Mouse (Mus musculus) lung, postnatal 0 days (tissue): ENCODE measurements around the gene Ddx31. TPM values are rescaled to one million over a fixed set of nuclear protein-coding genes. Genes with fewer than 3 reads are reported as not detected.

ENCODE experiments used
- ATAC-seq: fragments of 200-750 bp; cut with Nextera tagmentation; 2 replicates; pipeline ENCODE4 v1.8.0; 2017; ENCODE audit warnings: moderate library complexity
- DNase-seq: peaks from one replicate; pipeline ENCODE4 v3.0.0-alpha.2; 2016; ENCODE audit warnings: low spot score
- H3K27ac ChIP-seq: fragments of 300-500 bp; sonication (generic); 2 replicates; pipeline ENCODE4 v1.5.1; 2014; ENCODE audit warnings: antibody characterized with exemption, mild to moderate bottlenecking, low read length, mixed read lengths
- H3K27me3 ChIP-seq: fragments of 300-500 bp; sonication (generic); replicated peaks from 2 replicates; pipeline ENCODE4 v1.6.1; 2014; ENCODE audit warnings: low read length, mixed read lengths; ENCODE audit not compliant: insufficient read depth
- H3K36me3 ChIP-seq: fragments of 300-500 bp; sonication (generic); 2 replicates; pipeline ENCODE4 v1.6.1; 2014; ENCODE audit warnings: low read length, mixed read lengths; ENCODE audit not compliant: insufficient read depth
- H3K4me1 ChIP-seq: fragments of 300-500 bp; sonication (generic); 2 replicates; pipeline ENCODE4 v1.6.1; 2014; ENCODE audit warnings: antibody characterized with exemption, low read depth, low read length, mixed read lengths; ENCODE audit not compliant: insufficient read depth
- H3K4me2 ChIP-seq: fragments of 300-500 bp; sonication (generic); replicated peaks from 2 replicates; pipeline ENCODE4 v1.6.1; 2014; ENCODE audit warnings: low read depth, mild to moderate bottlenecking, low read length, moderate library complexity, mixed read lengths
- H3K4me3 ChIP-seq: fragments of 300-500 bp; sonication (generic); 2 replicates; pipeline ENCODE4 v1.5.1; 2014; ENCODE audit warnings: low read depth, low read length
- H3K9ac ChIP-seq: fragments of 300-500 bp; sonication (generic); replicated peaks from 2 replicates; pipeline ENCODE4 v1.6.1; 2014; ENCODE audit warnings: low read depth, mild to moderate bottlenecking
- H3K9me3 ChIP-seq: fragments of 300-500 bp; sonication (generic); 2 replicates; pipeline ENCODE4 v1.6.1; 2016; ENCODE audit warnings: low read length, mixed read lengths
- CTCF ChIP-seq: IDR thresholded peaks from 2 replicates; pipeline ENCODE4 v1.5.1; 2016; ENCODE audit warnings: antibody characterized with exemption, mild to moderate bottlenecking
- EP300 ChIP-seq: IDR thresholded peaks from 2 replicates; pipeline ENCODE4 v1.6.1; 2016; ENCODE audit warnings: antibody characterized with exemption, mild to moderate bottlenecking, control low read depth
- WGBS: fragments of 180-500 bp; shearing (Covaris S2); extraction: QIAGEN DNeasy Blood & Tissue Kit; methylation state at CpG from one replicate; pipeline ENCODE4 v1.1.7; 2014; 5-methylcytosine and 5-hydroxymethylcytosine counted together
- polyA plus RNA-seq: library from polyadenylated mRNA; unstranded; fragments of >200 nt; fragmentation: Nextera tagmentation; extraction: Ambion mirVana; gene quantifications from 2 replicates; pipeline ENCODE4 v1.2.1, GENCODE M21; 2015

Ddx31 gene
- polyA plus RNA-seq, 1 experiment from 2014 or later: 5.9 TPM

DNA sequence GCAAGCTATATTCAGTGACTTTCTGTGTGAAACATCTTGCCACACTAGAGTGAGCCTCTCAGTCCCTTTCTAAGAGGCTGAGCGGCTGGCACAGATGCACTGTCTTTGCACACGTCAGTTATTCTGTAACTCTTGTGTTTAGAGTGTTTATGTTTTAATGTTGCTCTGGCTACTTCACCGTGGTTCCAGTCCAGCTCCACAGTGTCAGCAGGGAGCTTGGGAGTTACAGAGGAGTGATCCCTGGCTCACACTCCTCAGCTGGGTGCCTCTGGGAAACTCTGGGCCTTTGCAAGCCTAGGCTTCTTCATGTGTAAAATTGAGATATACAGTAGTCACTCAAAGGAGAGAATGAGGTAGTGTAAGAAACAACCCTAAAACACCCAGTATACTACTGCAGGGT, 41.8 kb downstream of the Ddx31 start:
- DNase-seq: no peak
- Histone ChIP-seq H3K4me2 (no peak overlapping the region), H3K27me3 (no peaks in the 10 kb centered on the region), H3K36me3 (peaks cover 8% of the 10 kb centered on the region), H3K9ac (no peak overlapping the region), H3K4me1 (no peaks in the 10 kb centered on the region), H3K9me3 (no peaks in the 10 kb centered on the region), H3K4me3 (no peak overlapping the region), H3K27ac (no peak overlapping the region)
- WGBS: 81% methylated on average over 3 of the region's 3 CpGs
- no peak for TF ChIP-seq CTCF
- TF ChIP-seq EP300: no peak
- no peak for ATAC-seq

DNA sequence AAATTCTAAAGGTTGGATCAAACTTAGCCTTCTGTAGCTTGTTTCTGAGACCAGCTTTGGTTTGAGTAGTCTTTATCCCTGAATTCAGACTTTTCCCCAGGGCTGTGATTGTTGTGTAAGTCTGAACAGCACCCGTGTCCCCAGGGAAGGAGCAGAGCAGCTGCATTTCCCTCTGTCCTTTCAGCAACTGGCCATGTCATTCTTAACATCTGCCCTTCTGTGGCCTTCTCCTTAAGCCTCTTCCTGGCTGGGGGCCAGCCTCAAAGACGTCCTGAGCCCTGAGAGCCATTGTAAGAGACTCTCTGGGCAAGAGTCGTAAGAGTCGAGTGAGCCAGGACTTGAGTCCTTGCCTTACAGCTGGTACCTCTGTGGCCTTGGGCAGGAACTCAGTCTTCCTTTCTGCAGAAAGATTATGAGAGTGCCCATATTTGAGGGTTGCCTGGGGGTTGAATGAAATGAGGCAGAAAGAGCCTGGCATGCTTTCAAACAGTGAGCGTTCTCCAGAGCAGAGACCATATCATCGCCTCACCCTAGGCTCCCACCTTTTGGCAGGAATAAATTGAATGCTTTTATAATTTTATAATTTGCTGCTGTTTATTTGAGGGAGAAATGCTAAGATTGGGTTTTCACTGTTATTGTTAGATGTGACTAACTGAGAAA, 42.8 kb downstream of the Ddx31 start:
- Histone ChIP-seq H3K36me3 (peaks cover 3% of the 10 kb centered on the region; the same call in 1 of the 2 replicates), H3K27ac (no peak overlapping the region), H3K9ac (no peak overlapping the region), H3K4me1 (no peaks in the 10 kb centered on the region), H3K4me3 (no peak overlapping the region), H3K9me3 (no peaks in the 10 kb centered on the region), H3K27me3 (no peaks in the 10 kb centered on the region), H3K4me2 (no peak overlapping the region)
- DNase-seq: no peak
- no peak for ATAC-seq
- TF ChIP-seq CTCF: no peak
- TF ChIP-seq EP300: no peak
- WGBS: 63% methylated on average over 6 of the region's 6 CpGs

DNA sequence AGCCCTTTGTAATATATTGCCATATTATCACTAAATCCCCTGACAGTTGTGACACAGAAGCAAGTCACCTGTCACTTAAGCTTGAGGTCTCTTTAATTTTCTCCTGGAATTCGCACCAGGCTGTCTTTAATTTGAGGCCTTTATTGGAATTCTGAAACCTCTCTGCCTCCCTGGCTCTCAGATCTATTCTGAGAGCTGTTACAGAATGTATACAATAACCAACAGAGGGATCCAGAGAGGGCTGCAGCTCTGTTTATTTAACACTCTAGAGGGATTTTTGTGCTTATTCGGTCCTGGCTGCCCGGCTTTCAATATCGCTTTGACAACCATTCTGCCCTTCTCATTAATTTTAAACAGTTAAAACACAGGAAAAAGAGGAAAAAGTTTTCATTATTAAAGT, 44.7 kb downstream of the Ddx31 start:
- H3K9ac ChIP-seq: no peak overlapping the region

DNA sequence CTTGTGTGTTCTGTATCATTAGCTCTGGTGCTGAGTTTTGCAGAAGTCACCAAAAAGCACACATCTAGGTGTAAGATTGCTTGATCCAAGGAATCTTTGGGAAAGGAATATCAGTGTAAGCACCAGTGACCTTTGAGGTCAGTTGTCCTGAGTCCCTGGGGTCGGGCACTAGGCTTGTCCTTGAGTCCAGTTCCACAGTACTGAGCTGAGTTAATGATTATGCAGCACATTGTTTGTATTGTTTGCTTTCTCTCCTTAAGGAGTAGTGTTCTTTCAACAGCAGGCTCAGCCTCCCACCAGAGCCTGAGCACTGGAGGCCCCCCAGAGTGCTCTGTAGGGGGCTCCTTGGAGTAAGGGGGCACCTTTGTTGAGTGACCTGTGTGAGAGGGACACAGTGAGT, 52.6 kb downstream of the Ddx31 start:
- H3K27me3 ChIP-seq: no peaks in the 10 kb centered on the region
- no peak for ATAC-seq
- DNase-seq: no peak
- TF ChIP-seq EP300 (no peak), CTCF (no peak)
- no peak overlapping the region for H3K4me3 ChIP-seq
- no peaks in the 10 kb centered on the region for H3K4me1 ChIP-seq
- no peak overlapping the region for H3K4me2 ChIP-seq
- no peak overlapping the region for H3K9ac ChIP-seq
- peaks cover 6% of the 10 kb centered on the region; the same call in 1 of the 2 replicates for H3K36me3 ChIP-seq
- H3K9me3 ChIP-seq: no peaks in the 10 kb centered on the region
- WGBS: 43% methylated on average over 1 of the region's 1 CpGs
- no peak overlapping the region for H3K27ac ChIP-seq

More for the DNA sequence above, 44.7 kb downstream of the Ddx31 start:
- Histone ChIP-seq H3K27me3 (no peaks in the 10 kb centered on the region), H3K4me1 (no peaks in the 10 kb centered on the region), H3K4me2 (no peak overlapping the region), H3K36me3 (peaks cover 6% of the 10 kb centered on the region; the same call in 1 of the 2 replicates), H3K27ac (no peak overlapping the region), H3K4me3 (no peak overlapping the region), H3K9me3 (no peaks in the 10 kb centered on the region)
- 26% methylated on average over 4 of the region's 4 CpGs for WGBS
- TF ChIP-seq EP300 (no peak), CTCF (no peak)
- no peak for DNase-seq
- ATAC-seq: no peak

DNA sequence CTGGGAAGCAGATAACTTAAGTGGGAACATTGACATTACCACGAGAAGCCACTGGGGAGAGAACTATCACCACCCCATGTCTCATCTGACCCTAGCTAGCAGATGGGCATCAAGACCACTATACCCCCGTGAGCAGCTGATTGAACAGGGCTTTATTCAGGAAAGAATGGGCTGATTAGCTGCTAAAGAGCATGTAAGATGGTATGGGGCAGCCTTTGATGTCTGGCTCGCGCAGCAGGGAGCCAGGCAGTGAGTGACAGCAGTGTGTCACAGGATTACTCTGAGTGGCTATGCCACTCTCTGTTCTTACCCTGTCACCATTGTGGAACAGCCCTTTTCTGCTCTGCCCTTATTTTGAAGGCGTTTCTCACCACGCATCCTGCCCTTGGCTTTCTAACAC, 53.3 kb downstream of the Ddx31 start:
- DNase-seq: no peak
- no peak for ATAC-seq
- no peaks in the 10 kb centered on the region for H3K27me3 ChIP-seq
- no peak overlapping the region for H3K4me3 ChIP-seq
- H3K27ac ChIP-seq: no peak overlapping the region
- H3K9me3 ChIP-seq: no peaks in the 10 kb centered on the region
- no peaks in the 10 kb centered on the region for H3K4me1 ChIP-seq
- H3K36me3 ChIP-seq: peaks cover 5% of the 10 kb centered on the region; the same call in 1 of the 2 replicates
- 75% methylated on average over 6 of the region's 6 CpGs for WGBS
- H3K9ac ChIP-seq: no peak overlapping the region
- no peak for TF ChIP-seq CTCF
- TF ChIP-seq EP300: no peak
- H3K4me2 ChIP-seq: no peak overlapping the region

DNA sequence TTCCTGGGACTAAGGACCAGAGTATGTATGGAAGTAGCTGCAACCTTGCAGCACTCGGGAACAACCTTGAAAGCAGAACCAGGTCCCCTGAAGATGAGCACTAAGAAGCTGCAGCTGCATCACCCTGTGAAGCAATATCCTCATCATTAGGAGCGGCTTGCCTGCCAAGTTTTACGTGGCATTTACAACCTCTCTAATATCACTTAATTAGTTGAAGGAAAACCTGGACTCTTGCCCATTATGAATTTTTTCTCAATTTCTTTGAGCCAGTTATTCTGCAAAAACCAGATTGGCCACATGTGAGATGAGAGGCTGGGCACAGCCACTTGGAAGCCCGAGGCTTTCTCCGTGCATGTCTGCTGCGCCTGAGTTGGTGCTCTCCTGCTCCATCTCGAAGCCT, 55.7 kb downstream of the Ddx31 start:
- 59% methylated on average over 7 of the region's 7 CpGs for WGBS
- TF ChIP-seq EP300 (no peak), CTCF (no peak)
- ATAC-seq (peak; percentile 43; the same call in 1 of the 2 replicates), DNase-seq (peak; percentile 65)
- H3K4me3 ChIP-seq: no peak overlapping the region
- no peaks in the 10 kb centered on the region for H3K9me3 ChIP-seq
- no peak overlapping the region for H3K4me2 ChIP-seq
- H3K27me3 ChIP-seq: no peaks in the 10 kb centered on the region
- no peaks in the 10 kb centered on the region for H3K4me1 ChIP-seq
- H3K27ac ChIP-seq: no peak overlapping the region
- peaks cover 7% of the 10 kb centered on the region; the same call in 1 of the 2 replicates for H3K36me3 ChIP-seq
- no peak overlapping the region for H3K9ac ChIP-seq
